Comparison of ENCODE assay signal across 24 mouse cellular contexts in the genomic region with DNA sequence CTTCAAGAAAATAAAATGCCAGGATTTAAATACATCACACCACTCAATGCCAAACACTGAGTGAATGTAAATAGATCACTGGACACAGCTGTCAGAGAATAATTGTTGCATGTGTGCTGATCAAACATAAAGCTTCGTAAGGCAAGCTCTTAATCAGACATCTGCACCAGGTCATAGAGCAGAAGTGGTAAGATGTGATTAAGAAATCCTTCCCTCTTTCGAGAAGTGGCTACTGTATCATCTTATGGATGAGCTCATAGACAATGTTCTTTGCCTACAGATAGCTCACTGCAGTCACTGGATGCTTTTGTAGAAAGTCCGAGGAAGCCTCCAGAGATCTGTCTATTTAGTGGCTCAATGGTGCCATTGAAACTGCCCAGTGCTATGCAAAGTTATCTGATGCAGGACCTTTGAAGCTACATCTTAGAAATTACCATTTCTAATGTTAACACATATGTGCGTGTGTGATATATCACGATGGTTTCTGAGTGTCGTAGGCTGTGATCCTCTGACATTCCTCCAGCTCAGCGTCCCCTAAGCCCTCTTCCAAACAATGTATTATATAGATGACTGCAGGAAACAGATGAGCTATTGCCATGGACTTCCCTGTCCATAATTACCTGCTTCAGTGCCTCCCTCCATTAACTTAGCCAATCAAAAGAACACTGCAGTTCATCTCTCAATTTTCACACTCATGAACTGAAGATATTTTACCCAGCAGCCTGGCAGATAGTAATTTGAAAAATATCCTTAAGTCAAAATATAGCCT.
"Had no signal": no experiment of that assay in that cellular context is flagged by ENCODE, and none has a peak within 500 bp of the region (broad histone marks: within the 10 kb centered on the region; RNA-seq: fewer than 3 reads in every experiment).

No protein-coding gene starts in this region.

- H3K9ac ChIP-seq: heart, embryonic 13.5 days; heart, embryonic 15.5 days; hindbrain, embryonic 13.5 days; kidney, embryonic 15.5 days; limb, embryonic 13.5 days; limb, embryonic 15.5 days had no signal

- H3K4me2 ChIP-seq: heart, embryonic 11.5 days; heart, embryonic 13.5 days; heart, embryonic 15.5 days; hindbrain, embryonic 13.5 days; kidney, embryonic 15.5 days; limb, embryonic 13.5 days; limb, embryonic 15.5 days had no signal

- DNase-seq: gastrocnemius, adult 2 months; gastrocnemius, postnatal 10 days; gastrocnemius, postnatal 25 days; heart, adult 11 months; heart, adult 2 months; heart, postnatal 14 days; heart, postnatal 36 days; kidney, adult 11 months; kidney, adult 2 months; kidney, adult 9 months; kidney, postnatal 14 days; kidney, postnatal 36 days; layer of hippocampus, adult 9-11 months; layer of hippocampus, postnatal 36 days; left cerebral cortex, postnatal 4 days had no signal

- H3K4me1 ChIP-seq: heart, embryonic 13.5 days; heart, embryonic 15.5 days; kidney, embryonic 15.5 days; limb, embryonic 13.5 days; limb, embryonic 15.5 days had no signal

- H3K27me3 ChIP-seq: heart, embryonic 13.5 days; heart, embryonic 15.5 days; hindbrain, embryonic 13.5 days; kidney, embryonic 15.5 days; limb, embryonic 13.5 days; limb, embryonic 15.5 days had no signal

- H3K36me3 ChIP-seq: heart, embryonic 13.5 days; heart, embryonic 15.5 days; hindbrain, embryonic 13.5 days; kidney, embryonic 15.5 days; limb, embryonic 13.5 days; limb, embryonic 15.5 days had no signal

- ATAC-seq: intestine, embryonic 16.5 days had no signal

- H3K4me3 ChIP-seq: gastrocnemius, adult 2 months; heart, adult 2 months; heart, embryonic 13.5 days; heart, embryonic 15.5 days; hindbrain, embryonic 13.5 days; kidney, embryonic 15.5 days; limb, embryonic 13.5 days; limb, embryonic 15.5 days had no signal

- H3K27ac ChIP-seq: gastrocnemius, adult 2 months; heart, adult 2 months; heart, embryonic 13.5 days; heart, embryonic 15.5 days; kidney, embryonic 15.5 days; kidney, postnatal 0 days; limb, embryonic 13.5 days; limb, embryonic 15.5 days had no signal

- H3K9me3 ChIP-seq: heart, embryonic 13.5 days; heart, embryonic 15.5 days; hindbrain, embryonic 13.5 days; kidney, embryonic 15.5 days; limb, embryonic 13.5 days; limb, embryonic 15.5 days had no signal
